Mouse (Mus musculus) neural tube, embryonic 13.5 days (tissue): ENCODE data around the gene Jagn1. TPM values are rescaled to one million over a fixed set of nuclear protein-coding genes. Genes with fewer than 3 reads are reported as not detected.

Experiments
- ATAC-seq: fragments of 200-750 bp; cut with Nextera tagmentation; 2 replicates; pipeline ENCODE4 v1.8.0; 2017; ENCODE audit warnings: low read depth, mild to moderate bottlenecking, moderate TSS enrichment, moderate library complexity
- H3K27ac ChIP-seq: fragments of 300-500 bp; sonication (generic); replicated peaks from 2 replicates; pipeline ENCODE4 v1.5.1; 2015; ENCODE audit warnings: moderate library complexity, mild to moderate bottlenecking, inconsistent platforms
- H3K27me3 ChIP-seq: fragments of 300-500 bp; sonication (generic); 2 replicates; pipeline ENCODE4 v1.6.1; 2015; ENCODE audit warnings: mild to moderate bottlenecking, inconsistent platforms
- H3K36me3 ChIP-seq: fragments of 300-500 bp; sonication (generic); 2 replicates; pipeline ENCODE4 v1.6.1; 2015; ENCODE audit warnings: mild to moderate bottlenecking, inconsistent platforms
- H3K4me1 ChIP-seq: fragments of 300-500 bp; sonication (generic); replicated peaks from 2 replicates; pipeline ENCODE4 v1.6.1; 2015; ENCODE audit warnings: inconsistent platforms
- H3K4me2 ChIP-seq: fragments of 300-500 bp; sonication (generic); 2 replicates; pipeline ENCODE4 v1.6.1; 2015; ENCODE audit warnings: inconsistent platforms, mild to moderate bottlenecking, moderate library complexity
- H3K4me3 ChIP-seq: fragments of 300-500 bp; sonication (generic); 2 replicates; pipeline ENCODE4 v1.5.1; 2015; ENCODE audit warnings: mild to moderate bottlenecking, inconsistent platforms
- H3K9ac ChIP-seq: fragments of 300-500 bp; sonication (generic); 2 replicates; pipeline ENCODE4 v1.6.1; 2015; ENCODE audit warnings: moderate library complexity, mild to moderate bottlenecking, inconsistent platforms
- H3K9me3 ChIP-seq: fragments of 300-500 bp; sonication (generic); 2 replicates; pipeline ENCODE4 v1.6.1; 2016; ENCODE audit warnings: inconsistent platforms
- WGBS: fragments of 180-500 bp; shearing (Covaris S2); methylation state at CpG from one replicate; pipeline ENCODE4 v1.1.7; 2015; 5-methylcytosine and 5-hydroxymethylcytosine counted together
- polyA plus RNA-seq: library from polyadenylated mRNA; unstranded; fragments of >200 nt; fragmentation: Nextera tagmentation; extraction: Ambion mirVana; gene quantifications from 2 replicates; pipeline ENCODE4 v1.2.1, GENCODE M21; 2015

Gene Jagn1
- polyA plus RNA-seq, 1 experiment from 2014 or later: 95.8 TPM

- H3K27me3 ChIP-seq: no peaks in the 10 kb centered on the region; the same call in 1 of the 2 replicates
These were observed 16.3 kb downstream of the Jagn1 start for GRCm38 (mm10) chr6:113458635-113459034.

GRCm38 (mm10) chr6:113464040-113464439 is 21.7 kb downstream of the Jagn1 start:
- H3K4me1 ChIP-seq: 0 out of 2 replicates have a peak, but pooled peaks cover 5% of the 10 kb centered on the region
- H3K36me3 ChIP-seq: no peaks in the 10 kb centered on the region
- WGBS: 71% methylated on average over 7 of the region's 7 CpGs
- H3K9me3 ChIP-seq: no peaks in the 10 kb centered on the region
- no peak; the same call in 1 of the 2 replicates for ATAC-seq
- H3K4me3 ChIP-seq: no peak overlapping the region
- no peak overlapping the region for H3K4me2 ChIP-seq
- no peak overlapping the region for H3K9ac ChIP-seq
- peaks cover 4% of the 10 kb centered on the region; the same call in 1 of the 2 replicates for H3K27me3 ChIP-seq
- H3K27ac ChIP-seq: peak overlapping the region; percentile 42

More at GRCm38 (mm10) chr6:113458635-113459034, 16.3 kb downstream of the Jagn1 start:
- no peaks in the 10 kb centered on the region for H3K36me3 ChIP-seq
- no peak overlapping the region for H3K9ac ChIP-seq
- no peak overlapping the region for H3K27ac ChIP-seq
- no peak overlapping the region for H3K4me3 ChIP-seq
- no peak for ATAC-seq
- no peak overlapping the region for H3K4me2 ChIP-seq
- no peaks in the 10 kb centered on the region for H3K9me3 ChIP-seq
- WGBS: 64% methylated on average over 10 of the region's 10 CpGs
- no peaks in the 10 kb centered on the region for H3K4me1 ChIP-seq

DNA sequence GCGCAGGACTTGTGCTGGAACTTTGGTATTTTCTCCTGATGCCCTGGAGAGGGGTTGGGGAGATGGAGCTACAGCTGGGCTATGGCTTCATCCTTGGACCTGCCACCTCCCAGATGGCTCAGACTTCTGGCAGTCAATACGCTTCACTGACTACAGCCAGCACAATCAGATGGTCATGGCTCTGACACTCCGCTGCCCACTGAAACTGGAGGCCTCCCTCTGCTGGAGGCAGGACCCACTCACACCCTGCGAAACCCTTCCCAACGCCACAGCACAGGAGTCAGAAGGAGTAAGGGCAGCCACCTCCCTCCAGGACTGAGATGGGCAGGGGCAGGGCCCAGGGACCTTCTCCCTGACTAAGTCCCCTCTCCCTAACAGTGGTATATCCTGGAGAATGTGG is 23.2 kb downstream of the Jagn1 start:
- ATAC-seq: no peak
- Histone ChIP-seq H3K36me3 (no peaks in the 10 kb centered on the region), H3K9ac (no peak overlapping the region), H3K9me3 (no peaks in the 10 kb centered on the region), H3K4me1 (peaks cover 14% of the 10 kb centered on the region), H3K27me3 (peaks cover 18% of the 10 kb centered on the region), H3K27ac (peak overlapping the region; percentile 56; the same call in 1 of the 2 replicates), H3K4me2 (no peak overlapping the region), H3K4me3 (no peak overlapping the region)
- 60% methylated on average over 5 of the region's 5 CpGs for WGBS

GRCm38 (mm10) chr6:113468512-113468911 is 26.1 kb downstream of the Jagn1 start:
- Histone ChIP-seq H3K27me3 (peaks cover 36% of the 10 kb centered on the region), H3K36me3 (no peaks in the 10 kb centered on the region), H3K9ac (no peak overlapping the region; the same call in 1 of the 2 replicates), H3K4me2 (no peak overlapping the region), H3K9me3 (no peaks in the 10 kb centered on the region), H3K4me3 (no peak overlapping the region), H3K4me1 (peaks cover 22% of the 10 kb centered on the region), H3K27ac (no peak overlapping the region)
- no peak for ATAC-seq
- WGBS: 74% methylated on average over 3 of the region's 3 CpGs

GRCm38 (mm10) chr6:113469021-113469420 is 26.7 kb downstream of the Jagn1 start:
- H3K27me3 ChIP-seq: peaks cover 36% of the 10 kb centered on the region
- ATAC-seq: peak; percentile 67; the same call in 1 of the 2 replicates
- peak overlapping the region; percentile 66 for H3K4me2 ChIP-seq
- H3K9ac ChIP-seq: peak overlapping the region; percentile 57; the same call in 1 of the 2 replicates
- H3K27ac ChIP-seq: no peak overlapping the region
- WGBS: 7% methylated on average over 9 of the region's 9 CpGs
- peaks cover 22% of the 10 kb centered on the region for H3K4me1 ChIP-seq
- H3K36me3 ChIP-seq: no peaks in the 10 kb centered on the region
- peak overlapping the region; percentile 38 for H3K4me3 ChIP-seq
- no peaks in the 10 kb centered on the region for H3K9me3 ChIP-seq

DNA sequence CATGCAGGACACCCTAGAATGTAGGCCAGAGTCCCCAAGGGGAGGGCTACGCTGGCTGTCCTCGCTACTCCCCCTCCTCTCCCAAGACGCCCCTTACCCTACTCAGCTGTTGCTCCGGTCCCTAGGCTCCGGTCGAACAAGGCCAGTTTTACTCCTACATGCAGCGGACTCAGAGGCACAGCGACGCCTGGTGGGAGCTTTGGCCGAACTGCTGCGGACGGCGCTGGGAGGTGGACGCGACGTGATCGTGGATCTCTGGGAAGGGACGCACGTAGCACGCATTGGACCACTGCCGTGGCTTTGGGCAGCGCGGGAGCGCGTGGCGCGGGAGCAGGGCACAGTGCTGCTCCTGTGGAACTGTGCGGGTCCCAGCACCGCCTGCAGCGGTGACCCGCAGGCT is 27.1 kb downstream of the Jagn1 start:
- Histone ChIP-seq H3K36me3 (no peaks in the 10 kb centered on the region), H3K27ac (no peak overlapping the region), H3K27me3 (peaks cover 36% of the 10 kb centered on the region), H3K4me3 (peak overlapping the region; percentile 38), H3K4me1 (peaks cover 22% of the 10 kb centered on the region), H3K9ac (peak overlapping the region; percentile 57), H3K9me3 (no peaks in the 10 kb centered on the region), H3K4me2 (peak overlapping the region; percentile 66)
- ATAC-seq: peak; percentile 79
- under 1% methylated on average over 31 of the region's 31 CpGs for WGBS

- no peaks in the 10 kb centered on the region for H3K9me3 ChIP-seq
- no peak within 1 kb of the TSS for H3K9ac ChIP-seq
- peaks cover 22% of the 10 kb centered on the region for H3K4me1 ChIP-seq
- H3K4me2 ChIP-seq: peak within 1 kb of the TSS; percentile 14; the same call in 1 of the 2 replicates
- no peak for ATAC-seq
- WGBS: 23% methylated on average over 12 of the region's 12 CpGs
- no peak within 1 kb of the TSS for H3K4me3 ChIP-seq
- peaks cover 36% of the 10 kb centered on the region for H3K27me3 ChIP-seq
- H3K27ac ChIP-seq: no peak within 1 kb of the TSS
- H3K36me3 ChIP-seq: no peaks in the 10 kb centered on the region
These were observed 29.0 kb downstream of the Jagn1 start, which contains the start of gene Il17rc for GRCm38 (mm10) chr6:113471297-113471936. Gene Il17rc (plus strand): TSS chr6:113471427.

DNA sequence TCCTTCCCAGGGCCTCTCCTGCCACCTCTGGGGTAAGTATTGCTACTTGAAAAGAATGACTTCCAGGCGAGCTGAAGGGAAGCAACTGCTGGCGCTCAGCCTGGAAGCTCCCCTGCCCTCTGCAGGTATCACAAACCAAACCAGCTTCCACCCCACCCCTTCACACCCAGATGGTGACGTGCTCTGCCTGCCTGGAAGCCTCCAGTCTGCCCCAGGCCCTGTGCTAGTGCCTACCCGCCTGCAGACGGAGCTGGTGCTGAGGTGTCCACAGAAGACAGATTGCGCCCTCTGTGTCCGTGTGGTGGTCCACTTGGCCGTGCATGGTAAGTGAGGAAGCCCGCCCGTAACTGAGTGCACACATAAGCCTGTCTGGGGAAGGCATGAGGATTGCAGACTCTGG is 29.7 kb downstream of the Jagn1 start:
- Histone ChIP-seq H3K4me1 (peaks cover 22% of the 10 kb centered on the region), H3K9me3 (no peaks in the 10 kb centered on the region), H3K9ac (no peak overlapping the region), H3K36me3 (no peaks in the 10 kb centered on the region), H3K27ac (no peak overlapping the region), H3K27me3 (peaks cover 36% of the 10 kb centered on the region), H3K4me3 (no peak overlapping the region), H3K4me2 (no peak overlapping the region)
- 63% methylated on average over 10 of the region's 10 CpGs for WGBS
- no peak for ATAC-seq

DNA sequence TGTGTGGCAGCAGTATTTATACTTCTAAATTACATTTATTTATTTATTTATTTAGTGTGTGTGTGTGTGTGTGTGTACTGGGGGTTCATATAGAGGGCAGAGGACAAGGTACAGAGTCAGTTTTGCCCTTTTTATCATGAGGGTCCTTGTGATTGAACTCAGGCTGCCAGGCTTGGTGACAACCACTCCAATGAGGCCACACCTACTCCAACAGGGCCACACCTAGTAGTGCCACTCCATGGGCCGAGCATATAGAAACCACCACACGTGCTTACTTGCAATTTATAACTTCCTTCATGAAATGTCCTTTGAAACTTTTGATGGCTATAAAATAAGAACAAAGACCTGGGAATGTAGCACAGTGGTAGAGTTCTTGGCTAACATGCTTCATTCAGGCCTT is 30.9 kb downstream of the Jagn1 start:
- ATAC-seq: no peak
- no peak overlapping the region for H3K27ac ChIP-seq
- H3K4me2 ChIP-seq: no peak overlapping the region
- no peaks in the 10 kb centered on the region for H3K36me3 ChIP-seq
- 71% methylated on average over 2 of the region's 2 CpGs for WGBS
- H3K9me3 ChIP-seq: no peaks in the 10 kb centered on the region
- H3K27me3 ChIP-seq: peaks cover 32% of the 10 kb centered on the region
- H3K4me1 ChIP-seq: peaks cover 22% of the 10 kb centered on the region
- H3K4me3 ChIP-seq: no peak overlapping the region
- H3K9ac ChIP-seq: no peak overlapping the region

- no peak for ATAC-seq
- H3K27me3 ChIP-seq: peaks cover 32% of the 10 kb centered on the region
- H3K4me2 ChIP-seq: no peak overlapping the region
- peaks cover 20% of the 10 kb centered on the region for H3K4me1 ChIP-seq
- H3K27ac ChIP-seq: no peak overlapping the region
- no peak overlapping the region for H3K4me3 ChIP-seq
- no peaks in the 10 kb centered on the region for H3K9me3 ChIP-seq
- no peaks in the 10 kb centered on the region for H3K36me3 ChIP-seq
- no peak overlapping the region for H3K9ac ChIP-seq
- 85% methylated on average over 6 of the region's 6 CpGs for WGBS
These were observed 31.3 kb downstream of the Jagn1 start for GRCm38 (mm10) chr6:113473715-113474114.

GRCm38 (mm10) chr6:113477353-113477752 is 35.0 kb downstream of the Jagn1 start:
- no peak; the same call in 1 of the 2 replicates for ATAC-seq
- Histone ChIP-seq H3K9ac (no peak overlapping the region), H3K4me3 (no peak overlapping the region), H3K36me3 (no peaks in the 10 kb centered on the region), H3K27ac (no peak overlapping the region), H3K4me1 (peaks cover 12% of the 10 kb centered on the region), H3K9me3 (no peaks in the 10 kb centered on the region), H3K4me2 (no peak overlapping the region), H3K27me3 (peaks cover 10% of the 10 kb centered on the region; the same call in 1 of the 2 replicates)
- WGBS: 24% methylated on average over 7 of the region's 7 CpGs

- Histone ChIP-seq H3K27me3 (peaks cover 10% of the 10 kb centered on the region; the same call in 1 of the 2 replicates), H3K4me3 (no peak overlapping the region), H3K4me1 (peaks cover 20% of the 10 kb centered on the region), H3K9ac (no peak overlapping the region), H3K9me3 (no peaks in the 10 kb centered on the region), H3K4me2 (no peak overlapping the region), H3K27ac (no peak overlapping the region), H3K36me3 (no peaks in the 10 kb centered on the region)
- no peak for ATAC-seq
- WGBS: 72% methylated on average over 10 of the region's 10 CpGs
These were observed 36.5 kb downstream of the Jagn1 start for GRCm38 (mm10) chr6:113478906-113479305.
